Mouse (Mus musculus) bone marrow macrophage, adult 2 months (primary cell): ENCODE data around the gene Slc25a38. TPM values are rescaled to one million over a fixed set of nuclear protein-coding genes. Genes with fewer than 3 reads are reported as not detected.
"Not testable (repeated sequence)": the region's sequence is repeated elsewhere in the genome, so short reads cannot be mapped to it uniquely, and the experiment has no call there.

Experiments
- H3K27ac ChIP-seq: 2 replicates; pipeline ENCODE4 v1.5.1; 2012; ENCODE audit warnings: low read depth, low read length; ENCODE audit not compliant: insufficient read depth
- H3K4me1 ChIP-seq: 2 replicates; pipeline ENCODE4 v1.6.1; 2012; ENCODE audit warnings: low read length; ENCODE audit not compliant: control insufficient read depth, insufficient read depth
- H3K4me3 ChIP-seq: 2 replicates; pipeline ENCODE4 v1.5.1; 2012; ENCODE audit warnings: mild to moderate bottlenecking, low read length, moderate library complexity; ENCODE audit not compliant: insufficient read depth
- CTCF ChIP-seq: IDR thresholded peaks from 2 replicates; pipeline ENCODE4 v1.5.1; 2012; ENCODE audit warnings: low read depth, mild to moderate bottlenecking, low read length, moderate library complexity
- POLR2A ChIP-seq: IDR thresholded peaks from 2 replicates; pipeline ENCODE4 v1.6.1; 2012; ENCODE audit warnings: mild to moderate bottlenecking, low read depth, low read length, borderline replicate concordance
- polyA plus RNA-seq: library from polyadenylated mRNA; stranded (reverse); fragments of >200 nt; gene quantifications from 2 replicates; pipeline ENCODE4 v1.2.4, GENCODE M21; 2012; ENCODE audit not compliant: missing spikeins, insufficient read depth, insufficient read length

The Slc25a38 gene
- polyA plus RNA-seq, 1 experiment, result 18.5 TPM

DNA sequence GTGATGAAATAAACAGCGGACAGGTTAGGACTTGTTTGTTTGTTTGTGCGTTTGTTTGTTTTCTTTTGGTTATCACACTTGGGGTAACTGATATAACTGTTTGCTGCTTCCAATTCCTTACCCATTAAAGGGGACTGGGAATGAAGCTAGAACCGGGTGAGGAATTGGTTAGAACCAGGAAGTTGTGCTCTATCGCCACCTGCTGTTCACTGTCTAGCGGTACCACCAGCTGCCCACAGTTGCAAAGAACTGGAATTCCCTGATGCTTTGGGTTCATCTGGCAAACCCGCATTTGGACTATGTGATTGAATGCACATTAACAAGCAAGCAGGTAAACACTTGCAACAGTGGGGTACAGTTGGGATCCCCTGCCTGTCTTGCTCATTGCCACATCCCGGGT, 11.5 kb upstream of the Slc25a38 start:
- TF ChIP-seq CTCF (peak; percentile 40; the same call in 1 of the 2 replicates), POLR2A (no peak)
- Histone ChIP-seq H3K4me3 (no peak overlapping the region), H3K27ac (no peak overlapping the region), H3K4me1 (no peaks in the 10 kb centered on the region)

DNA sequence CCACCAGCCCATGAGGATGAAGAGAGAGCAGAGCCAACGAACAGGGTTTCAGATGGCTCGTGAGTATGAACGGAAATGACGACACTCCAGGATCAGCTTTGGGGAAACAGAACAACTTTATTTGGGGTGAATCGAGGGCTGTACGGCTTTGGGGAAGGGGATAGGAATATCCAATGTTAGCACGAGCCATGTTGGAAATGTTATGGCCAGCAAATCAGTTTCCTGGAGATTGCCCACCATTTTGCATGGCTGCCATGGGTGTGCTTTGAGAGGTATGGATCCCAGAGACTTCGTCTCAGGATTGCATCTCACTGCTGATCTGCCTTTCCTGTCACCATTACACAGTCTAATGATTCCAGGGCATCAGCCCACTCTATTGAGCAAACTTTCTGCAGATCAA, 10.9 kb upstream of the Slc25a38 start:
- Histone ChIP-seq H3K4me3 (no peak overlapping the region), H3K27ac (no peak overlapping the region), H3K4me1 (no peaks in the 10 kb centered on the region)
- TF ChIP-seq CTCF, result no peak
- no peak for TF ChIP-seq POLR2A

GRCm38 (mm10) chr9:120101165-120101564, 9.0 kb upstream of the Slc25a38 start:
- Histone ChIP-seq H3K27ac (no peak overlapping the region), H3K4me3 (no peak overlapping the region), H3K4me1 (no peaks in the 10 kb centered on the region)
- no peak for TF ChIP-seq POLR2A

DNA sequence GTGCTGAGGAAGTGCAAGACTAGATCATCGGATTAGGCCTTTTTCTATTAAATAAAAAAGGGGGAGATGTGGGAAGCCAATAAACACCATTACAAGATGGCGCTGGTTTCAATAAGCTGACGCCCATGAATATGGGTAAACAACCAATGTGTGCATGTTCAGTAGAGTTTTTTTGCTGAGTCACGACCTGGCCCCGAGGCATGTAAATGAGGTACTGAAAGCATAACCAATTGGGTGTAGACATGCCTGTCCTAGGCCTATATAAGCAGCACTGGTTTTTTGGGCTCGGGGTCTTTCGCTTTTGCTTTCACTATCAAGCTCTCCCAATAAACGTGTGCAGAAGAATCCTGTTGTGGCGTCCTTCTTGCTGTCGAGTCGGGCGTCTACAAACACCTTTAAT, 1.2 kb upstream of the Slc25a38 start:
- H3K4me3 ChIP-seq, H3K27ac ChIP-seq, H3K4me1 ChIP-seq: not testable (repeated sequence)

- H3K27ac ChIP-seq, result peak overlapping the region; percentile 15; the same call in 1 of the 2 replicates
- no peak for TF ChIP-seq CTCF
- TF ChIP-seq POLR2A, result no peak
- peak overlapping the region; percentile 100 for H3K4me3 ChIP-seq
- H3K4me1 ChIP-seq, result peaks cover 14% of the 10 kb centered on the region
These were observed 1.2 kb downstream of the Slc25a38 start for GRCm38 (mm10) chr9:120111156-120111945.

DNA sequence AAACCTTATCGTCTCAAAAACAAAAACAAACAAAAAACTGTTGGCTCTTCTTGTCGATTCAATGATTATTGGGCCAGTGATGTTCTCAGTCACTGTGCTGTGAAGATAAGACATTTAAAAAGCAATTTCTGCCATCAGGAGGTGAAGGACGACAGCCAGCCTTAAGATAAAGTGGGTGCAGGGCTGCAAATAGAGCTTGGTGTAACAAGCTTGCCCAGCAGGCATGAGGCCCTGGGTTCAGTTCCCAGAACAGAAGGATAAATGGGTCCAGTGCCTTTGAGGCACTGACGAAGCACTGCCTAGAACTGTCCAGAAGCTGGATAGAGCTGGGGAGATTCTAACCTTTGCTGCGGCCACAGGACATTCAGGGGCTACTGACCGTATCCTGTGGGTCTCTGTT, 2.3 kb downstream of the Slc25a38 start:
- Histone ChIP-seq H3K4me1 (peaks cover 25% of the 10 kb centered on the region), H3K4me3 (no peak overlapping the region), H3K27ac (no peak overlapping the region)
- no peak for TF ChIP-seq POLR2A
- no peak for TF ChIP-seq CTCF

- TF ChIP-seq CTCF (no peak), POLR2A (no peak)
- Histone ChIP-seq H3K4me1 (peaks cover 34% of the 10 kb centered on the region), H3K27ac (no peak overlapping the region), H3K4me3 (no peak overlapping the region)
These were observed 3.3 kb downstream of the Slc25a38 start for GRCm38 (mm10) chr9:120113456-120113855.

GRCm38 (mm10) chr9:120114051-120114788, 4.0 kb downstream of the Slc25a38 start:
- H3K27ac ChIP-seq, result no peak overlapping the region

GRCm38 (mm10) chr9:120114789-120115151, 4.6 kb downstream of the Slc25a38 start:
- Histone ChIP-seq H3K4me1 (peaks cover 41% of the 10 kb centered on the region), H3K27ac (no peak overlapping the region), H3K4me3 (no peak overlapping the region)
- TF ChIP-seq POLR2A (no peak), CTCF (no peak)

More at GRCm38 (mm10) chr9:120114051-120114788, 4.0 kb downstream of the Slc25a38 start:
- no peak for TF ChIP-seq POLR2A
- TF ChIP-seq CTCF, result no peak
- peaks cover 39% of the 10 kb centered on the region for H3K4me1 ChIP-seq
- no peak overlapping the region for H3K4me3 ChIP-seq

DNA sequence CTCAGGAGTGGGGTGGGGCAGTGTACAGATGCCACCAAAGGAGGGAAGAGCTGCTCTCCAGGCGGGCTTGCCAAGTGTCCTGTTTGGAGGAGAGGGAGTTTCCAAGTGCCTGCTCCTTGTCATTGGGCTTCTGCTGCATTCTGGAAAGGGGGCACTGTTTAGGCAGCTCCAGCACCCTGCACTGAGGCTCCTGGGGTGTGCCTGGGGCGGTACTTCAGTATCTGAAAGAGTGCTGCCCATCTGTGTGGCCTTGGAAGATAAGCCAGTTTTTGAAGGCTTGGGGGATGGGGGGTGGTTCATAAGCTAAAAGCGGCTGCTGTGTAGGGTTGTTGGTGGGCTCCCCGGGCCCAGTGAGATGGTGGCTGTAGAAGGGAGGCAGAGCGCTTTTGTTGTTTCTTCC, 5.4 kb downstream of the Slc25a38 start:
- H3K27ac ChIP-seq, result no peak overlapping the region
- H3K4me3 ChIP-seq, result no peak overlapping the region
- no peak for TF ChIP-seq CTCF
- no peak for TF ChIP-seq POLR2A
- H3K4me1 ChIP-seq, result peaks cover 41% of the 10 kb centered on the region
